Mouse (Mus musculus) G1E (cell line): ENCODE results near the gene Exd2. TPM values are rescaled to one million over a fixed set of nuclear protein-coding genes. Genes with fewer than 3 reads are reported as not detected.

ENCODE experiments used
- ATAC-seq: 2 replicates; pipeline ENCODE4 v1.8.0; 2016; ENCODE audit warnings: mild to moderate bottlenecking; ENCODE audit not compliant: insufficient number of reproducible peaks, poor library complexity, low FRiP score, severe bottlenecking; ENCODE audit errors: extremely low read depth
- DNase-seq: peaks from one replicate; pipeline ENCODE4 v3.0.0; 2012; ENCODE audit warnings: low spot score
- H3K27me3 ChIP-seq: 2 replicates; pipeline ENCODE4 v1.6.1; 2012; ENCODE audit warnings: mild to moderate bottlenecking, low read length, inconsistent platforms; ENCODE audit not compliant: insufficient read depth
- H3K36me3 ChIP-seq: replicated peaks from 2 replicates; pipeline ENCODE3; 2012; ENCODE audit warnings: mild to moderate bottlenecking, inconsistent platforms
- H3K4me1 ChIP-seq: 2 replicates; pipeline ENCODE4 v1.6.1; 2012; ENCODE audit warnings: low read depth, low read length, inconsistent platforms, mixed read lengths; ENCODE audit not compliant: insufficient read depth
- H3K4me3 ChIP-seq: 2 replicates; pipeline ENCODE4 v1.5.1; 2012; ENCODE audit warnings: low read depth, mild to moderate bottlenecking, inconsistent platforms, low read length, moderate library complexity, mixed read lengths
- H3K9me3 ChIP-seq: replicated peaks from 2 replicates; pipeline ENCODE4 v1.6.1; 2012; ENCODE audit warnings: inconsistent platforms
- CTCF ChIP-seq: IDR thresholded peaks from 2 replicates; pipeline ENCODE4 v1.5.1; 2012; ENCODE audit warnings: low read depth, low read length, inconsistent platforms, mixed read lengths
- GATA1 ChIP-seq: IDR thresholded peaks from 2 replicates; pipeline ENCODE4 v1.6.1; 2012; ENCODE audit warnings: borderline replicate concordance, low read length, inconsistent platforms, mixed read lengths
- GATA2 ChIP-seq: IDR thresholded peaks from 2 replicates; pipeline ENCODE4 v1.6.1; 2012; ENCODE audit warnings: low read depth, low read length, inconsistent platforms, borderline replicate concordance
- POLR2AphosphoS5 ChIP-seq: IDR thresholded peaks from 2 replicates; pipeline ENCODE4 v1.6.1; 2012; ENCODE audit warnings: low read depth, low read length, inconsistent platforms; ENCODE audit not compliant: insufficient replicate concordance
- TAL1 ChIP-seq: conservative IDR thresholded peaks from 2 replicates; pipeline ENCODE4 v1.6.1; 2012; ENCODE audit warnings: low read depth, low read length, inconsistent platforms, mixed read lengths
- polyA plus RNA-seq: library from polyadenylated mRNA; stranded (reverse); fragments of >175 nt; gene quantifications from 2 replicates; pipeline ENCODE4 v1.2.3, GENCODE M21; 2012
- total RNA-seq, 2 experiments: library from RNA; stranded (forward) in 1 of 2; stranded (reverse) in 1 of 2; fragments of 200-1000 nt in 1 of 2; fragments of >200 nt in 1 of 2; fragmentation: Nextera tagmentation in 1 of 2; gene quantifications; 2 replicates each; pipeline ENCODE4 v1.2.3; 2014 to 2017

The Exd2 gene
- total and polyA plus RNA-seq, 3 experiments, result 5.9 to 33.0 (median 21.4) TPM

DNA sequence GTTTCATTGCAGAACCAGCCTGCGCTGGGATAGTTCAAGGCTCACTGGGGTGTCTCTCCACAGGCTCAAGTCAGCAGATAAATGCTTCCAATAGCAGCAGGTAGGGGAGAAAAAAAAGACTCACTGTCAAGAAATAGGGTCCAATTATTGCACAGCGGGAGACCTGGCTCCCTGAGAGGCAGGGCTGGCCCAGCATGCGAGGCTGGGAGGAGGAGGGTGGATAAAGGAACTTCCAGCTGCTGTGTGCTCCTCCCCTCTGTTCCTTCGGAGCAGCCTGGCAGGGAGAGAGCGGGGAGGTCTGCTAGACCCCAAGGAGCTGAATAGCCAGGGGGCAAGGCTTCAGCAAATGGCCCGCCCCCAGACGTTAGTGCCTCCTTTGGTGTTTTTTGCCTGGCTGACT, 62.6 kb downstream of the Exd2 start:
- H3K36me3 ChIP-seq, result no peaks in the 10 kb centered on the region
- H3K4me1 ChIP-seq, result no peaks in the 10 kb centered on the region
- TF ChIP-seq CTCF, result no peak
- ATAC-seq (no peak), DNase-seq (no peak)
- no peaks in the 10 kb centered on the region for H3K9me3 ChIP-seq
- peaks cover 59% of the 10 kb centered on the region for H3K27me3 ChIP-seq
- no peak overlapping the region for H3K4me3 ChIP-seq

DNA sequence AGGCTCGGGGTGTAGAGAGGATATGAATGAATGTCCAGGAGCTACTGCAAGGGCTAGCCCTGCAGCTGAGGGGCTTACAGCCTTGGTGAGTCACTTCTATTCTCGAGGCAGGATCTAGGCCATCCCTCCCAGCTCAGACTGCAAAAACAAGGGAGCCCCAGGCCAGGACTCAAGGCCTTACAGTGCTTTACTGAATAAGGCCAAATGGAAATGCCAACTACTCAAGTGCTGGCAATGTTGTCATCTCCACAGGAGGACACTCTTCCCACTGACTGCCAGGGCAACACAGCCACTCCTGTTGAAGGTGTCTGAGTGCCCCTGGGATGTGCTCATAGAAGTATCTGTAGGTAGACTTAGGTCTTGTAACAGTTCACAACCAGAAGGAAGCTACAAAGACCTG, 63.6 kb downstream of the Exd2 start:
- ATAC-seq (no peak), DNase-seq (no peak)
- H3K4me1 ChIP-seq, result no peaks in the 10 kb centered on the region
- no peak for TF ChIP-seq GATA1
- no peak for TF ChIP-seq TAL1
- no peak for TF ChIP-seq GATA2
- TF ChIP-seq POLR2AphosphoS5, result no peak
- TF ChIP-seq CTCF, result no peak
- no peak overlapping the region for H3K4me3 ChIP-seq
- H3K27me3 ChIP-seq, result peaks cover 58% of the 10 kb centered on the region
- H3K36me3 ChIP-seq, result no peaks in the 10 kb centered on the region
- no peaks in the 10 kb centered on the region for H3K9me3 ChIP-seq

DNA sequence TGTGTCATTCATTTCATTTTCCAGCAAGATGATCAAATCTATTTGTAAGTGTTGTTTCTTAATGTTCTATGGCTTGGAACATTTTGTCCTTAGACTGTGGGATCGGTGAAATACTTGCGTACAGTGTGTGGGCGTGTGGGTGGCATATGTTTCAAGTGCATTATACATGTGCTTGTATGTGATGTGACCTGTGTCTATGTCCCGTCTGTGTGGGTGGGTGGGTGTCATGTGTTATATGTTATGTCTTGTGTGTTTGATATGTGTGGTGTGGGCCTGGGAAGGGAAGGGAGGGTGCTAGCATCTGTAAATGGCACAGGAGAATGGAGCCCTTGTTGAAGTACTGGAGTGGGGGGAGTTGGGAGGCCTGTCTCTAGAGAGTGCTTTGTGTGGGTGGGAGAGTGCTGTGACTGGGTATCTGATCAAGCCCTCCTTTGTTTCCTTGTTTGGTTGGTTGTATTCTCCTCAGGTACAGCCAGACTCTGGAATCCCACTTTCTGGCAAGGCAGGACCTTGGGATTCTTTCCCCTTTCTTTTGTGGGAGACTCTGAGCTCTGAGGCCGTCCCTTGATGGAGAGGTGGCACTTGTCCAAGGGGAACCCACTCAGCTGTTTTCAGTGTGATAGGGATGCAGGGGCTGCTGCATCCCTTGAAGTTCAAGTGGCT, 65.0 kb downstream of the Exd2 start:
- DNase-seq (no peak), ATAC-seq (no peak)
- Histone ChIP-seq H3K27me3 (peaks cover 57% of the 10 kb centered on the region), H3K36me3 (no peaks in the 10 kb centered on the region), H3K4me1 (no peaks in the 10 kb centered on the region), H3K9me3 (no peaks in the 10 kb centered on the region), H3K4me3 (no peak overlapping the region)
- TF ChIP-seq CTCF (no peak), GATA1 (no peak), GATA2 (no peak), POLR2AphosphoS5 (no peak), TAL1 (no peak)

GRCm38 (mm10) chr12:80530052-80530451, 67.2 kb downstream of the Exd2 start:
- H3K9me3 ChIP-seq, result no peaks in the 10 kb centered on the region
- no peaks in the 10 kb centered on the region for H3K36me3 ChIP-seq
- DNase-seq (no peak), ATAC-seq (no peak)
- H3K4me1 ChIP-seq, result no peaks in the 10 kb centered on the region
- H3K27me3 ChIP-seq, result peaks cover 46% of the 10 kb centered on the region
- H3K4me3 ChIP-seq, result no peak overlapping the region
- TF ChIP-seq GATA2, result no peak
- no peak for TF ChIP-seq GATA1
- TF ChIP-seq TAL1, result no peak
- no peak for TF ChIP-seq POLR2AphosphoS5
- no peak for TF ChIP-seq CTCF

- H3K4me3 ChIP-seq, result no peak overlapping the region
- H3K27me3 ChIP-seq, result peaks cover 47% of the 10 kb centered on the region
- H3K4me1 ChIP-seq, result no peaks in the 10 kb centered on the region
- ATAC-seq (no peak), DNase-seq (no peak)
- TF ChIP-seq GATA1, result no peak
- no peak for TF ChIP-seq CTCF
- no peak for TF ChIP-seq POLR2AphosphoS5
- TF ChIP-seq GATA2, result no peak
- TF ChIP-seq TAL1, result no peak
- H3K36me3 ChIP-seq, result no peaks in the 10 kb centered on the region
- H3K9me3 ChIP-seq, result no peaks in the 10 kb centered on the region
These were observed 67.7 kb downstream of the Exd2 start for GRCm38 (mm10) chr12:80530630-80531029.

DNA sequence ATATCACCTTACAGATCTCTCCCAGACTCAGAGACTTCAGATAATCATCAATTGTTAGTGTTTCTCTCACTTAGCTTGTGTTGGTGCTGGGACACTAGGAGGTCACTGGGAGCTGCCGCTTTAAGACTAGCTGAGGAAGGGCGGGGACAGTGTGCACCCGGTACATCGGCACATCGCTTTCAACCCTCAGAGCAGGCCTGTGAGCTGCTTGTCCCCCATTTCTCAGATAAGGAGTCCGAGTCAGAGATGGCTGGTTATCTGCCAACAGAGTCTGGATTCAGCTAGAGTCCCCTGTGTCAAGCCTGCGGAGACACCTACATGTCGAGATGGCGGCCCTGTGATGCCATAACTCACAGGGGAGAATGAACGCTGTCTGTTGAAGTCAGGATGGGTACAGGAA, 68.7 kb downstream of the Exd2 start:
- ATAC-seq, result no peak
- no peak for DNase-seq
- Histone ChIP-seq H3K36me3 (no peaks in the 10 kb centered on the region), H3K4me1 (no peaks in the 10 kb centered on the region), H3K4me3 (no peak overlapping the region), H3K27me3 (peaks cover 41% of the 10 kb centered on the region), H3K9me3 (no peaks in the 10 kb centered on the region)
- TF ChIP-seq GATA2 (no peak), POLR2AphosphoS5 (no peak), TAL1 (no peak), GATA1 (no peak), CTCF (no peak)

GRCm38 (mm10) chr12:80533876-80534275, 71.0 kb downstream of the Exd2 start:
- H3K27me3 ChIP-seq, result peaks cover 46% of the 10 kb centered on the region
- H3K9me3 ChIP-seq, result no peaks in the 10 kb centered on the region
- ATAC-seq (no peak), DNase-seq (no peak)
- no peaks in the 10 kb centered on the region for H3K4me1 ChIP-seq
- TF ChIP-seq TAL1, result no peak
- TF ChIP-seq GATA1, result no peak
- no peak for TF ChIP-seq CTCF
- TF ChIP-seq GATA2, result no peak
- no peak for TF ChIP-seq POLR2AphosphoS5
- H3K36me3 ChIP-seq, result no peaks in the 10 kb centered on the region
- no peak overlapping the region for H3K4me3 ChIP-seq
